Mouse (Mus musculus) heart, embryonic 11.5 days (tissue): Measurements from ENCODE around the gene Zfp874b. TPM values are rescaled to one million over a fixed set of nuclear protein-coding genes. Genes with fewer than 3 reads are reported as not detected.
"Not testable (repeated sequence)": the region's sequence is repeated elsewhere in the genome, so short reads cannot be mapped to it uniquely, and the experiment has no call there.

Source experiments
- ATAC-seq: fragments of 200-750 bp; cut with Nextera tagmentation; replicated peaks from 2 replicates; pipeline ENCODE4 v1.8.0; 2017; ENCODE audit warnings: moderate library complexity; ENCODE audit not compliant: insufficient number of reproducible peaks, low FRiP score, low TSS enrichment
- H3K27ac ChIP-seq: fragments of 300-500 bp; sonication (generic); 2 replicates; pipeline ENCODE4 v1.5.1; 2014; ENCODE audit warnings: mild to moderate bottlenecking, low read depth, low read length
- H3K27me3 ChIP-seq: fragments of 300-500 bp; sonication (generic); 2 replicates; pipeline ENCODE4 v1.6.1; 2014; ENCODE audit warnings: mild to moderate bottlenecking, low read length, mixed read lengths; ENCODE audit not compliant: control insufficient read depth, insufficient read depth
- H3K36me3 ChIP-seq: fragments of 300-500 bp; sonication (generic); 2 replicates; pipeline ENCODE4 v1.6.1; 2014; ENCODE audit warnings: mild to moderate bottlenecking, low read length, moderate library complexity, mixed read lengths; ENCODE audit not compliant: control insufficient read depth, insufficient read depth
- H3K4me1 ChIP-seq: fragments of 300-500 bp; sonication (generic); 2 replicates; pipeline ENCODE4 v1.6.1; 2014; ENCODE audit warnings: low read length; ENCODE audit not compliant: control insufficient read depth, insufficient read depth
- H3K4me2 ChIP-seq: fragments of 300-500 bp; sonication (generic); 2 replicates; pipeline ENCODE4 v1.6.1; 2014; ENCODE audit warnings: mild to moderate bottlenecking, moderate library complexity
- H3K4me3 ChIP-seq: fragments of 300-500 bp; sonication (generic); 2 replicates; pipeline ENCODE4 v1.5.1; 2014; ENCODE audit warnings: low read depth, low read length
- H3K9ac ChIP-seq: fragments of 300-500 bp; sonication (generic); 2 replicates; pipeline ENCODE4 v1.6.1; 2014; ENCODE audit warnings: mild to moderate bottlenecking, low read depth, low read length, moderate library complexity
- H3K9me3 ChIP-seq: fragments of 300-500 bp; sonication (generic); replicated peaks from 2 replicates; pipeline ENCODE4 v1.6.1; 2016; ENCODE audit warnings: low read length; ENCODE audit not compliant: control insufficient read depth
- WGBS: fragments of 180-500 bp; shearing (Covaris S2); extraction: QIAGEN DNeasy Blood & Tissue Kit; methylation state at CpG from one replicate; pipeline ENCODE4 v1.1.7; 2014; ENCODE audit not compliant: insufficient replicate concordance; 5-methylcytosine and 5-hydroxymethylcytosine counted together
- polyA plus RNA-seq: library from polyadenylated mRNA; unstranded; fragments of >200 nt; fragmentation: Nextera tagmentation; extraction: Ambion mirVana; gene quantifications from 2 replicates; pipeline ENCODE4 v1.2.1, GENCODE M21; 2014

The Zfp874b gene
- polyA plus RNA-seq, 1 experiment from 2014 or later, result 2.8 TPM

DNA sequence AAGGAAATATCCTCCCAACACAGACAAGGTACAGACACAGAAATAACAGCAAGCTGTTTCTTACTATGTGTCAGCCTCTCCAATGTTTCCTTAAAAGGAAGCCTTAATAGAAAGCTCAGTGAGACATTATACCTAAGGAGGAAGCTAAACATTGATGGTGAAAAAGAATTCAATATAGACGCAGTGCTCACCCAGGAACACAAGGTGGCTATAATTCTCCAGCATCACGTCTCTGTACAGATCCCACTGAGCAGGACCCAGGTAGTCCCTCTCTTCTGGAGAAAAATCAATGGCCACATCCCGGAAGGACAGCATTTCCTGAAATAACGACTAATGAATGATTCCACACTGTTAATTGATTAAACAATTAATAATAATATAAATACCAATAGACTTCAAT lies 2.5 kb downstream of the Zfp874b start:
- Histone ChIP-seq H3K4me2 (no peak overlapping the region), H3K27me3 (no peaks in the 10 kb centered on the region), H3K9me3 (no peaks in the 10 kb centered on the region), H3K4me3 (no peak overlapping the region), H3K4me1 (0 out of 2 replicates have a peak, but pooled peaks cover 4% of the 10 kb centered on the region), H3K9ac (no peak overlapping the region), H3K27ac (no peak overlapping the region), H3K36me3 (no peaks in the 10 kb centered on the region)
- WGBS, result 68% methylated on average over 4 of the region's 4 CpGs
- no peak for ATAC-seq

DNA sequence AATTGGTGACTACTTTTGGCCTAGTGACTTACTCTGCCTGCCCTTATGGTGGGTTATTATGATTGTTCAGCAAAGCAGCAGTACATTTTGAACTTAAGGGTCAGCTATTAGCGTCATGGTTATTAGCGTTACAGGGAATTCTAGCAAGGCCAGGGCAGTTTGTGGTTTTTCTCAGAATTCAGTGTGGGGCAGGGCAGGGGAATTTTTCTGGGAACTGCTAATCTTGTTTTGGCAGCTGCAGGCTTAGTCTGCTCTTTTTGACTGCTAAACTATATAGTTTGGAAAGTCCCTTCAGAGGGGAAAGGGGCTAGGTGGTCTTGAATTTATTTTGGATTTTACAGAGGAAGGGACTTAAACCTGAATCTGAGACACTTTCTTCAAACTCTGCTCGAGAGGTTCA lies 14.8 kb downstream of the Zfp874b start:
- no peak overlapping the region for H3K4me3 ChIP-seq
- 86% methylated on average over 3 of the region's 3 CpGs for WGBS
- H3K9me3 ChIP-seq, result no peaks in the 10 kb centered on the region
- H3K27ac ChIP-seq, result no peak overlapping the region
- ATAC-seq, result no peak
- no peaks in the 10 kb centered on the region for H3K4me1 ChIP-seq
- no peak overlapping the region for H3K4me2 ChIP-seq
- peaks cover 5% of the 10 kb centered on the region; the same call in 1 of the 2 replicates for H3K36me3 ChIP-seq
- H3K9ac ChIP-seq, result no peak overlapping the region
- H3K27me3 ChIP-seq, result no peaks in the 10 kb centered on the region

DNA sequence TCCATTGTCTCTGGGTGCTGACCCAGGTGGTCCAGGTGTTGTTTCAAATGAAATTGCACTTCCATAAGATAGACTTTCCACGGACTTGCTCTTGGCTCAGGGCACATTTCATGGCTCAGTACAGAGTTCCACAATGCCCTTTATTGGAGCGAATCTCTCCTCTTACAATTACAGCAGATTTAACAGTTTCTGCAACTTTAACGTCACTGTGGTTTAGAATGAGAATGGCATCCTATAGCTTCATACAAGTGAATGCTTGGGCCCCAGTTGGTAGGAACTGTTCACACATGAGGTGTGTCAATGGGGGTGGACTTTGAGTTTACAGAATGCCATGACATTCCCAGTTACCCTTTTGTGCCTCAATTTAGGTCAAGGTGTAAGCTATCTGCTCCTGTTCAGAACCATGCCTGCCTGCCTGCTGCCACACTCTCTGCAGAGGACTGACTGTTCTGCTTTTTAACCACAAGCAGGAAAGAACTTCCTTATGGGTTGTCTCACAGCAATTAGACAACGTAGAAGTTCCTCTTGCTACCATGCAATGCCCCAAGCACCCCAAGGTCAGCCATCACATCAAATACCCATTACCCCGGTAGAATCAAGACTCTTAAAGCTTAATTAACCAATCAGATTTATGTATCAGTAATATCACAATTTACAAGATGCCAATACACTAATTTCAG lies 20.4 kb downstream of the Zfp874b start:
- not testable (repeated sequence) for H3K9me3 ChIP-seq, H3K4me2 ChIP-seq, H3K27ac ChIP-seq, H3K9ac ChIP-seq, H3K4me1 ChIP-seq, H3K27me3 ChIP-seq, ATAC-seq, H3K36me3 ChIP-seq, H3K4me3 ChIP-seq
- WGBS, result 68% methylated on average over 3 of the region's 5 CpGs

DNA sequence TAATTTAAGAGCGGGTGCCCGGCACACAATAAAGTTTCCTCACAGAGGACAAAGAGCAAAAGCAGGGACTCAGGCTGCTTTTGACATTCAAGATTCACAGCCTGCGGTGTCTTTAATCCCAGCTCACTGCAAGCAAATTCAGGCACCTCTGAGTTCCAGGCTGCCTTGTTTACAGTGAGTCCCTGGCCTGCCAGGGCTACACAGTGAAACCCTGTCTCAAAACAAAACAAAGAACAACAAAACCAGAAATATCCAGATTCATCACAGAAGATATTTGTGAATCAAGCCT lies 32.1 kb downstream of the Zfp874b start:
- ATAC-seq, result no peak
- H3K4me2 ChIP-seq, result peak overlapping the region; percentile 77
- peak overlapping the region; percentile 77 for H3K9ac ChIP-seq
- no peaks in the 10 kb centered on the region for H3K9me3 ChIP-seq
- no peaks in the 10 kb centered on the region for H3K27me3 ChIP-seq
- H3K4me1 ChIP-seq, result no peaks in the 10 kb centered on the region
- 10% methylated on average over 3 of the region's 3 CpGs for WGBS
- no peak overlapping the region for H3K27ac ChIP-seq
- H3K36me3 ChIP-seq, result no peaks in the 10 kb centered on the region
- H3K4me3 ChIP-seq, result peak overlapping the region; percentile 66

DNA sequence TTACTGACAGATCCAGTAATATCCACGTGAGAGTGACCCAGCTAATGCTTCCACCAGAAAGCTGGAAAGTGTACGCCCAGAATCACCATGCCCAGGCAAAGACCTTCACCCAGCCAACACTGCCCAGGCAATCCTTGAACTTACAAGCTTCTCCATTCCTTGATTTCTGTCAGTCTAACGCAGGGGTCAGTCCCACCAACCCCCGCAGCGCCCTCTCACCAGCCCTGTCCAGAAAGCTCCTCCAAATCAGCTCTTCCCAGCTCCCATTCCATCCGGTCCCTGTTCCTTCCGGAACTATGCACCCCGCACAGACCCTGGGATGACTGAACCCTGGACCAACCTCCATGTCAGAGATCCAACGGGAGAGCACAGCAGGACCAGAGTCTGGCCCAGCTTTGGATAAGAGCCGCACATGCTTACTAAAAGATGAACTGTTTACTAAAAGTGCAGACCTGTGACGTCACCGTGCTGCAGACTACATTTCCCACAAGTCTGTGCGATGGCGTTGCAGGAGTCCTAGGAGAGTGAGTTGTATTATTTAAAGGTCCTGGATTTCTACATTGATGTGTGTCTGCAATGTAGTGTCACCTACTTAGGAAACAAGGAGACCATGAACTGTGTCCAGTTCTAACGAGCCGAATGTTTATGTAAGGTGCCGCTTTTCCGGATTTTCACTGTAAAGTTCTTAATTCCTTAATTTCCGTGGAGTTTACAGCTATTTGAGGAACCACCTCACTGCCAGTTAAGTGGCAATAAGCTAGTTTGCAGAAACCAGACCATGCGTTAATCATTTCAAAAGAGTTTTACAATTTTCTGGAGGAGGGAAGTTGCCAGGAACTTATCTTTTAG lies 32.7 kb downstream of the Zfp874b start, which contains the start of gene Zfp874a:
Zfp874a (minus strand) TSS at position 453 of the 849 bp plus-strand sequence.
- Histone ChIP-seq H3K4me1 (no peaks in the 10 kb centered on the region), H3K4me2 (peak within 1 kb of the TSS; percentile 77), H3K9ac (peak within 1 kb of the TSS; percentile 77), H3K36me3 (no peaks in the 10 kb centered on the region), H3K27ac (no peak within 1 kb of the TSS), H3K9me3 (no peaks in the 10 kb centered on the region), H3K27me3 (no peaks in the 10 kb centered on the region), H3K4me3 (peak within 1 kb of the TSS; percentile 66)
- ATAC-seq, result peak; percentile 92
- WGBS, result 1% methylated on average over 20 of the region's 20 CpGs

DNA sequence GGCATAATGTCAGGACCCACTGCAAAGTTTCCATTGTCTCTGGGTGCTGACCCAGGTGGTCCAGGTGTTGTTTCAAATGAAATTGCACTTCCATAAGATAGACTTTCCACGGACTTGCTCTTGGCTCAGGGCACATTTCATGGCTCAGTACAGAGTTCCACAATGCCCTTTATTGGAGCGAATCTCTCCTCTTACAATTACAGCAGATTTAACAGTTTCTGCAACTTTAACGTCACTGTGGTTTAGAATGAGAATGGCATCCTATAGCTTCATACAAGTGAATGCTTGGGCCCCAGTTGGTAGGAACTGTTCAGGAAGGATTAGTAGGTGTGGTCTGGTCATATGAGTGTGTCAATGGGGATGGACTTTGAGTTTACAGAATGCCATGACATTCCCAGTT lies 47.0 kb downstream of the Zfp874b start:
- not testable (repeated sequence) for H3K4me3 ChIP-seq, H3K36me3 ChIP-seq, H3K27ac ChIP-seq, H3K9ac ChIP-seq, H3K4me1 ChIP-seq, ATAC-seq, H3K27me3 ChIP-seq, H3K4me2 ChIP-seq, H3K9me3 ChIP-seq
- WGBS, result 60% methylated on average over 1 of the region's 3 CpGs

DNA sequence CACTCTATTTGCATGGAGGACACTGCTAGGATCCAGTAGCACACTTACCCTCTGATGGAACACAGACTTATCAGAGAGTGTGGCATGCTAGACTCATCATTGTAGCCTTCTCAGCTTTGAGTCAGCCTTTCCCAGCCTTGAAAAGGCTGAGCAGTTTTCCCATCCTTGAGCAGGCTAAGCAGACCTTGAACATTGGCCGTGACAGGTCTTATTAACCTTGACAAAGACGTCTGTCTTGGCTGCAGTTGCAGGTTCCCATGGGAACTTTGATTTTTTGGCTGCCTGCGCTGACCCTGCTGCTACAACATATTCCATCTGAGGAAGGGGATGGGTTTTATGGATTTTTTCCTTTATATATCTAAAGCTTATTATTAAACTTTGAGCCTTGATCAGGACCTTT lies 55.9 kb downstream of the Zfp874b start:
- Histone ChIP-seq H3K4me1 (no peaks in the 10 kb centered on the region), H3K9ac (no peak overlapping the region), H3K4me3 (no peak overlapping the region), H3K27ac (no peak overlapping the region), H3K27me3 (no peaks in the 10 kb centered on the region), H3K36me3 (no peaks in the 10 kb centered on the region), H3K4me2 (no peak overlapping the region), H3K9me3 (no peaks in the 10 kb centered on the region)
- WGBS, result 74% methylated on average over 3 of the region's 3 CpGs
- no peak for ATAC-seq

DNA sequence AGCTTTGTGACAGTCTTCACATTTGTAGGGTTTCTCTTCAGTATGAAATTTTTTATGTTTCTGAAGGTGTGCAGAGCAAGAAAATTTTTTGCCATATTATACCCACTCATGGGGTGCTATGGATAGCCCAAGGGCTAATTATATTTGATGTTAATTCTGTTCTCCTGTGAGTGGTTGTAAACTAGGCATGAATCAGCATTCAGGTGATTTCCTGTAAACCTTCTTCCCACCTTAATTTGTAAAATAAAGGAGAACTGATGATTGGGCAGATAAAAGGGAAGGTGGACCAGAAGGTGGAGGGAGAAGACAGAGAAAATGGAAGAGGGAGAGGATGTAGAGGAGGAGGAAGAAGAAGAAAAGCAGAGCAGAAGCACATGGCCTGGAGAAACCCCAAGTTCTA lies 58.4 kb downstream of the Zfp874b start:
- H3K36me3 ChIP-seq, H3K27me3 ChIP-seq, H3K4me2 ChIP-seq, H3K4me1 ChIP-seq, H3K9ac ChIP-seq, H3K27ac ChIP-seq, H3K9me3 ChIP-seq, ATAC-seq, H3K4me3 ChIP-seq: not testable (repeated sequence)

DNA sequence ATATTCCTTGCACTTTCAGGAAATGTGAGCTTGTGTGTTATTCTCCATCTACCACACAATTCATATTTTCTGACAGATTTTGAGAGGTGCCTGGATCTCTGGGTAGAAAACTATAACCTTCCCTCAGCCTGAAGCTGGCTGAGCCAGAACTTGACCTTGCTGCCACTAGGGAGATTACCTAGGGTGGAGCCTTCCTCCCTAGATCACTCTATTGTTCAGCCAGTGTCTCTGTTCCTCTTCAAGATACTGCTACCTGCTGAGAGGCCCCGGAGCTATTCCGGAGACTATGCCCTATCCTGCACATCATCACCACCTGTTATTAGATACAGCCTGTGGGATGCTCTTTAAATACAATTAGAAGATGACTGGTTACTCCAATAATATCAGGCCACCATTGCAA lies 61.5 kb downstream of the Zfp874b start:
- not testable (repeated sequence) for H3K27me3 ChIP-seq, H3K9me3 ChIP-seq, H3K9ac ChIP-seq, H3K27ac ChIP-seq, H3K4me3 ChIP-seq, H3K4me2 ChIP-seq, H3K4me1 ChIP-seq, H3K36me3 ChIP-seq, ATAC-seq
- WGBS, result 69% methylated on average over 2 of the region's 2 CpGs
